11 mouse cellular contexts compared by ENCODE assay signal in genomic region chr3:83797098-83797497, GRCm38 (mm10). TPM values are rescaled to one million over a fixed set of nuclear protein-coding genes. Genes with fewer than 3 reads are reported as not detected.
DNase-seq lines count a peak whose midpoint lies in the region; ATAC-seq and TF ChIP-seq lines count a peak whose summit lies in the region.
"Had no signal": no experiment of that assay in that cellular context is flagged by ENCODE, and none has a peak within 500 bp of the region (broad histone marks: within the 10 kb centered on the region; RNA-seq: fewer than 3 reads in every experiment).

No protein-coding gene starts in this region.

- no peak overlapping the region for H3K4me2 ChIP-seq in neural tube, embryonic 15.5 days
- peak overlapping the region; percentile 46 for H3K4me2 ChIP-seq in embryonic facial prominence, embryonic 13.5 days
- no peak overlapping the region for H3K4me2 ChIP-seq in liver, postnatal 0 days (ENCODE audit: low read depth, low read length)
- H3K4me2 ChIP-seq: liver, embryonic 11.5 days had no signal

- TF ChIP-seq POLR2A in heart, adult 2 months (IDR thresholded peaks at IDR 0.05; ENCODE audit: insufficient read depth, low read depth, low read length): no peak

- H3K27me3 ChIP-seq in heart, embryonic 10.5 days (ENCODE audit: insufficient read depth, poor library complexity, severe bottlenecking): no peaks in the 10 kb centered on the region
- no peaks in the 10 kb centered on the region for H3K27me3 ChIP-seq in heart, adult 2 months (ENCODE audit: control insufficient read depth, insufficient read depth, low read length)
- H3K27me3 ChIP-seq in neural tube, embryonic 15.5 days (replicated peaks): no peaks in the 10 kb centered on the region
- H3K27me3 ChIP-seq in embryonic facial prominence, embryonic 13.5 days: no peaks in the 10 kb centered on the region
- H3K27me3 ChIP-seq in liver, postnatal 0 days (ENCODE audit: insufficient read depth, low read length): no peaks in the 10 kb centered on the region
- H3K27me3 ChIP-seq: heart, embryonic 12.5 days had no signal

- H3K9ac ChIP-seq in heart, adult 2 months (ENCODE audit: low read depth, low read length): no peak overlapping the region
- H3K9ac ChIP-seq in neural tube, embryonic 15.5 days (replicated peaks): no peak overlapping the region
- no peak overlapping the region for H3K9ac ChIP-seq in embryonic facial prominence, embryonic 13.5 days
- H3K9ac ChIP-seq in liver, postnatal 0 days (replicated peaks): no peak overlapping the region
- H3K9ac ChIP-seq: heart, embryonic 12.5 days had no signal

- no peaks in the 10 kb centered on the region for H3K9me3 ChIP-seq in heart, embryonic 10.5 days
- no peaks in the 10 kb centered on the region for H3K9me3 ChIP-seq in neural tube, embryonic 15.5 days (replicated peaks)
- no peaks in the 10 kb centered on the region; the same call in 1 of the 2 replicates for H3K9me3 ChIP-seq in embryonic facial prominence, embryonic 13.5 days
- H3K9me3 ChIP-seq in liver, postnatal 0 days (ENCODE audit: low read length): peaks cover 4% of the 10 kb centered on the region; the same call in 1 of the 2 replicates
- H3K9me3 ChIP-seq: heart, embryonic 12.5 days had no signal

- TF ChIP-seq EP300 in heart, adult 2 months (IDR thresholded peaks at IDR 0.05; ENCODE audit: insufficient read depth, low read depth, low read length): no peak
- no peak for TF ChIP-seq EP300 in liver, postnatal 0 days (IDR thresholded peaks at IDR 0.05; ENCODE audit: low read depth)

- ATAC-seq in neural tube, embryonic 15.5 days (ENCODE audit: low FRiP score): 0 out of 2 replicates have a peak, but pooled peaks have one; percentile 24
- ATAC-seq in embryonic facial prominence, embryonic 13.5 days (ENCODE audit: insufficient number of reproducible peaks, insufficient read depth, low FRiP score, low TSS enrichment, low read depth): no peak
- no peak for ATAC-seq in liver, postnatal 0 days

- no peaks in the 10 kb centered on the region for H3K36me3 ChIP-seq in heart, embryonic 10.5 days
- no peaks in the 10 kb centered on the region for H3K36me3 ChIP-seq in heart, adult 2 months (ENCODE audit: control insufficient read depth, insufficient read depth, low read length)
- H3K36me3 ChIP-seq in neural tube, embryonic 15.5 days: no peaks in the 10 kb centered on the region
- H3K36me3 ChIP-seq in embryonic facial prominence, embryonic 13.5 days: no peaks in the 10 kb centered on the region
- no peaks in the 10 kb centered on the region for H3K36me3 ChIP-seq in liver, postnatal 0 days (replicated peaks; ENCODE audit: insufficient read depth, low read length)
- H3K36me3 ChIP-seq: heart, embryonic 12.5 days had no signal

- H3K27ac ChIP-seq in heart, embryonic 10.5 days: no peak overlapping the region
- H3K27ac ChIP-seq in heart, adult 2 months: no peak overlapping the region
- H3K27ac ChIP-seq in neural tube, embryonic 15.5 days (replicated peaks): no peak overlapping the region
- H3K27ac ChIP-seq in embryonic facial prominence, embryonic 13.5 days: peak overlapping the region; percentile 60; the same call in 1 of the 2 replicates
- H3K27ac ChIP-seq in liver, postnatal 0 days (ENCODE audit: low read depth): no peak overlapping the region

- no peak for TF ChIP-seq CTCF in heart, adult 2 months (IDR thresholded peaks at IDR 0.05)
- no peak for TF ChIP-seq CTCF in liver, postnatal 0 days (IDR thresholded peaks at IDR 0.05; ENCODE audit: low read depth)

- intact Hi-C loops in heart, adult 2 months (cut with DNase I): loop anchor here (2.0 kb wide), 1 partner anchor 102 kb away; no protein-coding TSS in a partner anchor

- H3K79me2 ChIP-seq in heart, adult 2 months (replicated peaks; ENCODE audit: control insufficient read depth, insufficient read depth, low read length): no peaks in the 10 kb centered on the region

- WGBS in heart, embryonic 10.5 days: 75% methylated on average over 6 of the region's 6 CpGs
- 69% methylated on average over 6 of the region's 6 CpGs for WGBS in heart, adult 2 months
- WGBS in neural tube, embryonic 15.5 days: 49% methylated on average over 6 of the region's 6 CpGs
- WGBS in embryonic facial prominence, embryonic 13.5 days: 29% methylated on average over 6 of the region's 6 CpGs
- WGBS in liver, postnatal 0 days (ENCODE audit: insufficient replicate concordance): 56% methylated on average over 6 of the region's 6 CpGs

- H3K4me3 ChIP-seq in heart, embryonic 10.5 days: no peak overlapping the region
- H3K4me3 ChIP-seq in heart, adult 2 months: no peak overlapping the region
- no peak overlapping the region for H3K4me3 ChIP-seq in neural tube, embryonic 15.5 days (replicated peaks)
- H3K4me3 ChIP-seq in embryonic facial prominence, embryonic 13.5 days: no peak overlapping the region
- no peak overlapping the region for H3K4me3 ChIP-seq in liver, postnatal 0 days (ENCODE audit: low read depth, low read length)
- H3K4me3 ChIP-seq: erythroblast, embryonic 14.5 days; heart, embryonic 12.5 days had no signal

- DNase-seq in heart, embryonic 10.5 days (ENCODE audit: low spot score): peak; percentile 7
- DNase-seq in heart, adult 2 months: no peak
- DNase-seq in neural tube, embryonic 10.5 days (ENCODE audit: extremely low spot score, low spot score): no peak
- DNase-seq in adrenal gland, adult 8-10 months: no peak
- no peak for DNase-seq in liver, postnatal 0 days
- DNase-seq in adrenal gland, postnatal 14 days: no peak

- 0 out of 2 replicates have a peak, but pooled peaks cover 3% of the 10 kb centered on the region for H3K4me1 ChIP-seq in heart, embryonic 10.5 days
- H3K4me1 ChIP-seq in heart, adult 2 months (ENCODE audit: control insufficient read depth, insufficient read depth, low read length): no peaks in the 10 kb centered on the region
- no peaks in the 10 kb centered on the region; the same call in 1 of the 2 replicates for H3K4me1 ChIP-seq in neural tube, embryonic 15.5 days
- peaks cover 15% of the 10 kb centered on the region; the same call in 1 of the 2 replicates for H3K4me1 ChIP-seq in embryonic facial prominence, embryonic 13.5 days
- no peaks in the 10 kb centered on the region for H3K4me1 ChIP-seq in liver, postnatal 0 days (ENCODE audit: insufficient read depth)
- H3K4me1 ChIP-seq: heart, embryonic 12.5 days had no signal

RNA-seq across cellular contexts. Expression of gene Sfrp2, which starts 31.0 kb away (rescaled TPM):
- polyA plus RNA-seq in heart, embryonic 10.5 days (2016; fragmentation: Nextera tagmentation; extraction: Ambion mirVana): 6.9 and 27.2 TPM in 2 replicates
- 1 to 10 TPM; 3.2 to 4.9 TPM for total RNA-seq in heart, adult 2 months (2021)
- 13.4 and 20.2 TPM in 2 replicates for polyA plus RNA-seq in heart, adult 2 months (2012; rRNA removed)
- polyA plus RNA-seq in neural tube, embryonic 15.5 days (2015; fragmentation: Nextera tagmentation; extraction: Ambion mirVana): 70.1 and 71.1 TPM in 2 replicates
- 326 and 399 TPM in 2 replicates for polyA plus RNA-seq in embryonic facial prominence, embryonic 13.5 days (2015; fragmentation: Nextera tagmentation; extraction: Ambion mirVana)
- 1 to 10 TPM in 3 of 4 experiments, under 1 TPM in 1; 0.59 to 2.6 (median 1.9) TPM for total RNA-seq in adrenal gland, adult 8-10 months (2022)
- 1.0 and 1.6 TPM in 2 replicates for polyA plus RNA-seq in liver, postnatal 0 days (2015; fragmentation: Nextera tagmentation; extraction: Ambion mirVana)
- 10.6 and 10.7 TPM in 2 replicates for total RNA-seq in adrenal gland, postnatal 14 days (2021)
- polyA plus RNA-seq: erythroblast, embryonic 14.5 days had no signal

RNA-seq across cellular contexts. Expression of gene Tlr2, which starts 44.5 kb away (rescaled TPM):
- polyA plus RNA-seq in heart, embryonic 10.5 days (2016; fragmentation: Nextera tagmentation; extraction: Ambion mirVana): 1.8 and 1.9 TPM in 2 replicates
- 1 to 10 TPM; 2.0 to 2.6 TPM for total RNA-seq in heart, adult 2 months (2021)
- 1.4 and 2.6 TPM in 2 replicates for polyA plus RNA-seq in heart, adult 2 months (2012; rRNA removed)
- 1.3 and 2.1 TPM in 2 replicates for polyA plus RNA-seq in neural tube, embryonic 15.5 days (2015; fragmentation: Nextera tagmentation; extraction: Ambion mirVana)
- polyA plus RNA-seq in embryonic facial prominence, embryonic 13.5 days (2015; fragmentation: Nextera tagmentation; extraction: Ambion mirVana): 5.4 and 6.7 TPM in 2 replicates
- 1 to 10 TPM; 4.0 to 7.2 (median 5.4) TPM for total RNA-seq in adrenal gland, adult 8-10 months (2022)
- 2.1 and 2.5 TPM in 2 replicates for polyA plus RNA-seq in liver, postnatal 0 days (2015; fragmentation: Nextera tagmentation; extraction: Ambion mirVana)
- 2.4 and 3.4 TPM in 2 replicates for total RNA-seq in adrenal gland, postnatal 14 days (2021)
- polyA plus RNA-seq: erythroblast, embryonic 14.5 days had no signal
